ENCODE assay signal across 9 mouse cellular contexts in the genomic region with DNA sequence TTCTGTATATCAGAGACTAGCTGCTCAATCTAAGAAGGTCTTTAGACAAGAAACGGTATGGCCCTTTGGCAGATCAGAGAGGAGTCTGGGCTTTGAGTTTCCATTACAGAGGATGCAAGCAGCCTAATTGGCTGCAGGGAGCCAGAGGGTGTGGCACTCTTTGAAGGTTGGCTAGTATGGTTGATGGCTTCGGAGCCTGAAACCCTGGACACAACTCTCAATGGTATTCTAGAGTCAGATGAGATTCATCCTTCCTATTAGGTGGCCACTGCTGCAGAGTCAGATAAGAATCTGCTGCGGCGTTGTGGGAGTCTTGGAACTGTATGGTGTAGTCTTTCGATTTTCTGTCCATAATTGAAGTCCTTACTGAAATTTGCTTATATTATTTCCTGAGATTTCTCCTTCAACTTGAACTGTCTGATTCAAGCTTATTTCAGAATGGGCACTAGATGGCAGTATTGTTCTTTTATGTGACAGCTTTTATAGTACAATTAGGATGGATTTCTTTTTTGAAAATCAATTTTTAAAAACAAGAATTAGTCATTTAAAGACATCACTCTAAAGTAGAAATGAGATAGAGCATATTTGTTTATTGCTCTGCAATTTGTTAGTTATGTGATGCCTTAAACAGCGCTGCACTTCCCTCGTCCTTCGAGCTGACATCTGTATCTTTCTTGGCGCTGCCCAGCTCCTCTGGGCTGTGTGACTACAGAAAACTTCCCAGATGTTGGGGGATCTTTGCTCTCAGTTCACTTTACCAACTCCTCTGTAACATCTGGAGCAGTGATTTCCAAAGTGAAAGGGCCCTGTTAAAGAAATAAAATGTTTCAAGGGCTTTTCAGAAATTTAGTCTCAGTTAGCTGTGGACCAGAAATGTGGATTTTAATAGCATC.
A peak's percentile ranks its signal among the peaks of the same experiment; 100 is the strongest.
DNase-seq lines count a peak whose midpoint lies in the region; ATAC-seq and TF ChIP-seq lines count a peak whose summit lies in the region.
"Had no signal": no experiment of that assay in that cellular context is flagged by ENCODE, and none has a peak within 500 bp of the region (broad histone marks: within the 10 kb centered on the region; RNA-seq: fewer than 3 reads in every experiment).

No protein-coding gene starts in this region.

- TF ChIP-seq CTCF in heart, adult 2 months (IDR thresholded peaks at IDR 0.05) = peak; percentile 85

- 53% methylated on average over 9 of the region's 9 CpGs for WGBS in heart, adult 2 months
- WGBS in heart, embryonic 12.5 days = 50% methylated on average over 9 of the region's 9 CpGs
- WGBS in limb, embryonic 15.5 days = 40% methylated on average over 9 of the region's 9 CpGs

- H3K4me1 ChIP-seq in heart, adult 2 months (ENCODE audit: control insufficient read depth, insufficient read depth, low read length) = no peaks in the 10 kb centered on the region; the same call in 1 of the 2 replicates
- H3K4me1 ChIP-seq in heart, embryonic 12.5 days (replicated peaks) = no peaks in the 10 kb centered on the region
- H3K4me1 ChIP-seq in limb, embryonic 15.5 days = peaks cover 29% of the 10 kb centered on the region

- no peaks in the 10 kb centered on the region for H3K27me3 ChIP-seq in heart, adult 2 months (ENCODE audit: control insufficient read depth, insufficient read depth, low read length)
- peaks cover 8% of the 10 kb centered on the region for H3K27me3 ChIP-seq in heart, embryonic 12.5 days (replicated peaks)
- no peaks in the 10 kb centered on the region for H3K27me3 ChIP-seq in limb, embryonic 15.5 days

- intact Hi-C loops in heart, adult 2 months (cut with DNase I) = loop anchor here (5.0 to 10.0 kb wide), 2 partner anchors 63 to 835 kb away; no protein-coding TSS in a partner anchor

- ATAC-seq in heart, embryonic 12.5 days (ENCODE audit: insufficient number of reproducible peaks, low FRiP score) = no peak
- no peak for ATAC-seq in limb, embryonic 15.5 days (ENCODE audit: insufficient number of reproducible peaks, low FRiP score, low TSS enrichment, low read depth)
- ATAC-seq: intestine, embryonic 16.5 days had no signal

- no peaks in the 10 kb centered on the region for H3K79me2 ChIP-seq in heart, adult 2 months (replicated peaks; ENCODE audit: control insufficient read depth, insufficient read depth, low read length)

- H3K9me3 ChIP-seq in heart, embryonic 12.5 days (replicated peaks) = no peaks in the 10 kb centered on the region
- H3K9me3 ChIP-seq in limb, embryonic 15.5 days = no peaks in the 10 kb centered on the region

- H3K9ac ChIP-seq in heart, adult 2 months (ENCODE audit: low read depth, low read length) = no peak overlapping the region
- H3K9ac ChIP-seq in heart, embryonic 12.5 days = no peak overlapping the region
- no peak overlapping the region for H3K9ac ChIP-seq in limb, embryonic 15.5 days

- no peak overlapping the region for H3K4me3 ChIP-seq in heart, adult 2 months
- H3K4me3 ChIP-seq in heart, embryonic 12.5 days = no peak overlapping the region
- no peak overlapping the region for H3K4me3 ChIP-seq in limb, embryonic 15.5 days

- no peak for DNase-seq in heart, adult 2 months
- peak; percentile 54 for DNase-seq in 416B (ENCODE audit: low read depth)
- DNase-seq in brain, adult 2 months (ENCODE audit: low read depth, low spot score) = peak; percentile 53
- DNase-seq in right cerebral cortex, adult 18-20 months = no peak
- DNase-seq in adrenal gland, postnatal 10 days = no peak
- DNase-seq in ovary, postnatal 10 days (ENCODE audit: low spot score) = no peak

- no peak for TF ChIP-seq EP300 in heart, adult 2 months (IDR thresholded peaks at IDR 0.05; ENCODE audit: insufficient read depth, low read depth, low read length)

- H3K4me2 ChIP-seq in heart, embryonic 12.5 days = no peak overlapping the region
- 0 out of 2 replicates have a peak overlapping the region, but pooled peaks have one; percentile 24 for H3K4me2 ChIP-seq in limb, embryonic 15.5 days

- H3K27ac ChIP-seq in heart, adult 2 months = no peak overlapping the region
- H3K27ac ChIP-seq in heart, embryonic 12.5 days (ENCODE audit: poor library complexity, severe bottlenecking) = no peak overlapping the region
- peak overlapping the region; percentile 57 for H3K27ac ChIP-seq in limb, embryonic 15.5 days

- no peak for TF ChIP-seq POLR2A in heart, adult 2 months (IDR thresholded peaks at IDR 0.05; ENCODE audit: insufficient read depth, low read depth, low read length)

- H3K36me3 ChIP-seq in heart, adult 2 months (ENCODE audit: control insufficient read depth, insufficient read depth, low read length) = no peaks in the 10 kb centered on the region
- no peaks in the 10 kb centered on the region for H3K36me3 ChIP-seq in heart, embryonic 12.5 days
- H3K36me3 ChIP-seq in limb, embryonic 15.5 days = no peaks in the 10 kb centered on the region

Comparison
In these comparisons a context has a peak if more than half of its experiments do, and no peak if none do; other contexts are left out.
1. DNase-seq: peak in 416B (single experiment) and brain, adult 2 months (single experiment); none in heart, adult 2 months (0 of 2), right cerebral cortex, adult 18-20 months (single experiment), adrenal gland, postnatal 10 days (single experiment) and ovary, postnatal 10 days (single experiment).